Mouse (Mus musculus) right cerebral cortex, adult 2 months (tissue): ENCODE results near the gene Dpp10.

Source experiments
- DNase-seq, 2 experiments: peaks; one replicate each; pipeline ENCODE4 v3.0.0; 2021 to 2022; ENCODE audit warnings: low spot score in 2 of 2

The Dpp10 gene

DNA sequence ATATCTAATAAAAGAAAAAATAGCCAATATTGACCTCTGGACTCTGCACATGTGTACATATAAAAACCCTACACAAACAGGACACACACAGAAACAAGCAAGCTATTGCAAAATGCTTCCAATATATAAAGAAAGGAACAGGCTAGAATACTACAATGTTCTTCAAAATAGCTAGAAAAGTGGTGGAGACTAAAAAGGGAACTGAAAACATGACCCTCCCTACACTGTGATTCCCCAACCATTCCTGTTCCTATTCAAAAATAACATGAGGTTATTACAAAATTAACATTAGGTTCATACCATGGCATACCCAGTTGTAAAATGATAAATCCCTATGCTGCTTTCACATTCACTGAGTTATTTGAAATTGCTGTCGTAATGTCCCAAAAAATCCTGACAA lies 125.8 kb downstream of the Dpp10 start:
- DNase-seq: no peak

DNA sequence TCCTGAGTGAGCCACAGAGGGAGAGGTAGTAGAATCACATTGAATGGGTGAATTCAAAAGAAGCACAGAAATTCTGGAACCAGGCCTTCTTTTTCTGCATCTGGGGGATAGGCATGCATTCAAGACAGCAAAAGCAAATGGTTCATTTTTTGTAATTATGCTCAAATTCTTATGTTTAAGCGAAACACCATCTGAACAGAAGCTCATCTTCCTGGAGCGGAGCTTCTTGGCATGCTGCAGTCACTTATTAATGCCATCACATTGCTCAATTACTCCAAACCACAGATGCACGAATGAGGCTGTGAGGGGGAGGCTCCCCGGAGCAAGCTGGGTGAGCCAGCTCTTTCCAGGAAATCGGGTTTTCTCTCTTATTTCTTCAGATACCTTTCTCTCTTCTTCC lies 142.7 kb downstream of the Dpp10 start:
- peak; percentile 58 to 66 for DNase-seq

DNA sequence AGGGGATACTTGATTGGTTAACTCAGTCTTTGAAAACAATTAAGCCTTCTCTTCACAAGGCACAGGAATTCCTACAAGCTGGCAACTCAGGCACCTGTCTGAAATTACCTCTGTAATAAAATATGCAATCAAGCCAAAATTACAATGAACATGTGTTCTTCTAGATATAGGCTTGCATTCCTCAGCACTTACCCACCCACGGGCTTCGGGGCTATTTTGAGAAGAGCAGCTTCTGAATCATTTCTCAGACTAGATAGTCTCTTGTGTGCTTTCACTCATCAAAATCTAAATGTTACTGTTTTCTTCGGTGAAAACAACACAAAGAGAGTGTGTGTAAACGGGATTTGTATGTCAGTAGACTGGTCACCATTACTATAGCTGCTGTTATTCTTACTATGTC lies 144.1 kb downstream of the Dpp10 start:
- peak; percentile 84 to 90 for DNase-seq

DNA sequence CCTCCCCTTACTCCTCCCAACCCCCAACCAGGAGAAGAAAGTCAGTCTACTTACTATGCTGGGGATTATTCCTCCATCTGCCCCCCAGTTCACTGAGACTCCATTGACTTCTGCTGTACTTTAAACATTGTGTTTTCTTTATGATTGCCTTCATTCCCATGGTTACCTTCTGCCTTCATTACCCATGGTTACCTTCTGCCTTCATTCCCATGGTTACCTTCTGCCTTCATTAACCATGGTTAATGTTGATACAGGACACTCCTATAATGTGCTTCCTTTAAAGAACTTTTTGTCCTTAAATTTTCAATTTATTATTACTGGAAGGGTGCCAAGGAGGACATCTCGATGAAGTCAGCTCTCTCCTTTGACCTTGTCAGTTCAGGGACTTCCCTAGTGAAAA lies 158.1 kb downstream of the Dpp10 start:
- no peak for DNase-seq

DNA sequence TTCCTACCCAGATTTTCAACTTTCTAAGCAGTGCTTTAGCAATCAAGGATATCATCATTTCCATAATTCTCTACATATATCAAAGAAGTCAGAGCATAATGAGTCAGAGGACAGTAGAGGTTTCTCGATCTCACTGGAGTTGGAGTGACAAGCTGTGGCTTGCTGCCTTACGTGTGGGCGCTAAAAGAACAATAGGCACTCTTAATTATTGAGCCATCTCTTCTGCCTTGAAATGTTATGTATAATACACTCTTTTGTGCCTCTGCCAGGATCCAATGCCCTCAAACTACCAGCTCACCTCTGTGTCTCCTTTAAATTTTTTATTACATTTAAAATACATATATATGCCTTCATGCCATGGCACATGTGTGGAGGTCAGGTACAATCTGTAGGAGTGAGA lies 198.5 kb downstream of the Dpp10 start:
- no peak for DNase-seq

DNA sequence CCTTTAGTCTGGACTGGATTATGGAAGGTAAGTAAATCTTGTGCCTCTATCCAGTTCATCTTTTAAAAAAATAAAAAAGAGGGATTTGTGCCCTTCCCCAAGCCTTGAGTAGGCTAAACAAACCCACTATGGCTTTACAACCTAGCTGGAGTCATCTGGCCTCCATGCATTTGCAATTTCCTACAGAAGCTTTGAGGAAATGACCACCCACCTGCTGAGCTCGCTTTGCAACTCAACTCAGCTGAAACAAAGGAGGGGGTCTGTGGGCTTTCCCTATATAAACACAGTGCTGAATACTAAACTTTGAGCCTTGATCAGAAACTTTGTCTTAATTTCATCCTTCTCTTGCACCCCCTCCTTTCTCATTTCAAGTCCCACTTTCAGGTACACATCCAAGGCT lies 244.2 kb downstream of the Dpp10 start:
- no peak for DNase-seq

DNA sequence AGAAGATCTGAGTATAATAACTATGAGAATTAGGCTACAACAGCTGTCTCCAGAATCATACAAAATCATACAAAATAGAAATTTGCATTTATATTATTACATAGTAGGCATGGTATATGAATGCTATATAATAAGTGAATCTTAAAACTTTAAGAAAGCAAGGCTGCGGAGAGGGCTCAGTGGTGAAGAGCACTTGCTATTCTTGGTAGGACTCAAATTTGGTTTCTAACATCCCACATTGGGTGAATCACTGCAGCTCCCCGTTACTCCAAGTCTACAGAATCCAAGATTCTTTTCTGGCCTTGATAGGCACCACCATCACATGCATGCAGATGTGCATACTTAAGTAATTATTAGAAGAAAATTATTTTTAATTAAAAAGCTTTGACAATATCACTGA lies 279.8 kb downstream of the Dpp10 start:
- peak in 1 of 2 experiments; percentile 16 for DNase-seq

DNA sequence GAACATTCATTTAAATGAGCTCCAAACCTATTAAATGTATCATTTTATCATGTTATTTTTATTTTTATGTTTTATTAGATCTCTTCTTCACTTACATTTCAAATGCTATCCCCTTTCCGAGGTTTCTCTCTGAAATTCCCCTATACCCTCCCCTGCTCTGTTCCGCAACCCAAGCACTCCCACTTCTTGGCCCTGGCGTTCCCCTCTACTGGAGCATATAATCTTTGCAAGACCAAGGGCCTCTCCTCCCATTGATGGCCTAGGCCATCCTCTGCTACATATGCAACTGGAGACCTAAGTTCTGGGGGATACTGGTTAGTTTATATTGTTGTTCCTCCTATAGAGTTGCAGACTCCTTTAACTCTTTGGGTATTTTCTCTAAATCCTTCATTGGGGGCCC lies 283.1 kb downstream of the Dpp10 start:
- DNase-seq: no peak

DNA sequence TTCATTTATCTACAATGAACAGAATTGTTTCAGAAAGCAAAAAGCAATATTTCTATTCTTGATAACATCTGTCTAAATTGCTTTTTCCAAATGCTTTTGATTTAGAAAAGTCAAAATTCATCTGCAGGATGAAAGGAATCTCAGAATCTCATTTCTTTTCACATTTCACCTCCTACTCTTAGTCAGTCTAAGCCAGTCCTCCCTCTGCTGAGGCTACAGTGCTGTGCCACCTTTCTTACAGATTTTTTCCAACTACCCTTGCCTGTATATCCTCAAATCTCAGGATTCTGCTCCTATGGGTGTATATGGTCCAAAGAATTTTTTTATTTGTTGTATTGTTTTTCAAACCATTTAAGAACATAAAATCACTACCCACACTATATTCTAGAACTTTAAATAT lies 289.3 kb downstream of the Dpp10 start:
- no peak for DNase-seq

DNA sequence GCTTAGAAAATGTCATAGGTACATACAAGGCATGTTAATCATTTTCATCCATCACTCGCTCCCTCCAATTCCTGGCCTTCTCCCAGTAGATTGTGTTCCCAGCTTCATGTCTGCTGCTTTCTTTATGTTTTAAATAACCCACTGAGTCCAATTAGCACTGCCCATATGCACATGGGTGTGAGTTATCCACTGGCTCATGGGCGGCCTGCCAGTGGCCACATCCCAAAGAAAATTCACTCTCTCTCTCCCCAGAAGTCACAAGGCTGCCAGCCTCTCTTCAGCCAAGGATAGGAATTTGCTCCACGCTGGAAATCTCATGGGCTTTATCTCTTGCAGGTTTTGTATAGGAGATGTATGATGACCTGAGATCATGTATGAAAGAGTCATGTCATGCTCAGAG lies 338.1 kb downstream of the Dpp10 start:
- DNase-seq: no peak

DNA sequence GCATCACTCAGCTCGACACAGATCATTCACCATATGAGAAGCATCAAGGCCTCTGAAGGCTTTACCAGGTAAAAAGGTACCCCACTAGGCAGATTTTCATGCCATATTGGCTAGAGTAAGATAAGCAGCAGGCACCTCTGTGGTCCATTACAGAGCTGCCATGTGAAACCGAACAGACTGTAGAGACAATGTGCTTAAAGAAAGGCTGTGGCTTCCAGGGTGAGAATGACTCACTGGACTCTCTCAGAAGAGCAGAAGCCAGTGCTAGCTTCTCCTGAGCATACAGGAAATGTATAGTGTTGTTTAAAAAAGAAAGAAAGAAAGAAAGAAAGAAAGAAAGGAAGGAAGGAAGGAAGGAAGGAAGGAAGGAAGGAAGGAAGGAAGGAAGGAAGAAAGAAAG lies 386.9 kb downstream of the Dpp10 start:
- no peak for DNase-seq

DNA sequence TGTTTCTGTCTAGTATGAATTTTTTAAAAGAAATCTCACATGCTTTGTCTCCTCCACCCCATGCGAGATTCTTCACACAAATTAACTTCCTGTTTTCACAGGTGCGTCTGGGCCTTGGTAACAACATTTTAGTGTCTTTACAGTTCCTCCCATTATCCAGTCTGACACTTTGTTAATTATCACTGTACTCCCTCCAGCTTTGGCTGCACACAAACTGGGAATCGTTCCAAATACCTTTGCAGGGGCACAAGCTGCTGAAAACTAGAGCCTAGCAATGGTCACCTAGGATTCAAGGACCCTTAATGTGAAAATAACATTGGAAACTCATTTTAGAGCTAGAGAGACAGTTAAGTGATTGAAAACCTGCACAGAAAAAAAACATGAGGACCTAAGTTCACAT lies 388.8 kb downstream of the Dpp10 start:
- DNase-seq: no peak

DNA sequence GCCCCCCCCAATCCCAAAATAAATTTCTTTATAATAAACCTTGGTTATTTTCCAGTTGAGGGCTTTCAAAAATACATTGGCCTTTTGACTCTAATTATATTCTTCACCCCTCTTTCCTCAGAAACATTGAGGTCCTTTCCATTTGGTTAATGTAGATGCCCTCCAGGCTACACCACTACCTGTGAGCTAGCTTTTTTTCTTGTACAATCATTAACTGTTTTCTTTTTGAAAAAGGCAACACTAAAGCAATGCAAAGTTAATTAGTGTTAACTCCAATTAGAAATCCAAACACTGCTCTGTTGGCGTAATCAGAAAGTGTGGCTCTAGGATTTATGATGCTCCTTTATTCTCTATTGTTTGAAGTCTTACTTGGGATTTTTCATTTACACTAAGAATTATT lies 407.5 kb downstream of the Dpp10 start:
- DNase-seq: no peak

DNA sequence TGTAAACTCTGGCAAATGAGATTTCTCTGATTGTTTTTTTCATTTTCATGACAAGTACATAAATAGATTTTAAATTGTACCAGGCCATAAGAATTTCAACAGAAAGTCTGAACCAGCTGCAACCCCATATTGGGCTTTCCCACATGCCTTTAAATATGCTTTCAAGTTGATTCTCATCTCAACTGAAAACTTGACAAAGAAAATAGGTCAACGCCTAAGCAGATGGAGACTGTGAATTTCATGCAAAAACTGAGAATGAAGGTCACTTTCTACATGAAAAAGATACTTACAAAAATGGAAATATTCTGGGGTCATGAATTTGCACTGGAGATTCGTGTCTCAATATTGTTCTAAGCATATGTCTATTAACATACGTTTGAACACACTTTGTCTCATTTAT lies 417.1 kb downstream of the Dpp10 start:
- no peak for DNase-seq

DNA sequence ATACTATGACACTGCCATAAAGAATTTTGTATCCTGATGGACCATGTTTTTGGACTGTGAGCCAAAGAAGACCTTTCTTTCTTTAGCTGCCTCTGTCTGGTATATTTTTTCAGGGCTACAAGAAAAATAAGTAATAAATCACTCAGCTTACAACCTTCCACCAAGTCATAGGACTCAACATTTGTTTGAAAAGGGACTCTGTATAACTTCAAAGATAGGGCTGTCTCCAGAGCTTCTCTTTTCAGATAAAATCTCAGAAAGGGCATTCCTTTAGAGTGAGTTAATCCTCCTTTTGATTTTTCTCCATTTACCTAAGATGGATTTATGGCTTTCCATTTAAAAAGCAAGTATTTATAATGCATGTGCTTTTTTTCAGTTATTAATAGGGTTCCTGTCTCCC lies 460.5 kb downstream of the Dpp10 start:
- no peak for DNase-seq

DNA sequence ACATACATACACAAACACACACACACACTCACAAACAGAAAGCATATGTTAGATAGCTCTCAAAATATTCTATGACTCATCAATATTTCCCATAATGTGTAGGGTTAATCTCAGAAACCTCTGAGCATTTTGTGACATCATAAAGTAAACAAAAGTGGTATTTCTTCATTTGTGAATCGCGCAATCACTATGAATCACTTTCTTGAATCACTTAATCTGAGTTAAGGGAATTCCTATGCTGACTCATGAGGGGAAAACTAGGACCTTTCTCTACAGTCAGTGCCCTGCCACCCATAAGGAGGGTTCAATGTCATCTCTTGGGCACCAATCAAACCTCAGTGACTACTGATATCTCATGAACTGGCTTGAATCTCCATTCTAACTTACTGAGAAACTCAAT lies 465.2 kb downstream of the Dpp10 start:
- DNase-seq: no peak

DNA sequence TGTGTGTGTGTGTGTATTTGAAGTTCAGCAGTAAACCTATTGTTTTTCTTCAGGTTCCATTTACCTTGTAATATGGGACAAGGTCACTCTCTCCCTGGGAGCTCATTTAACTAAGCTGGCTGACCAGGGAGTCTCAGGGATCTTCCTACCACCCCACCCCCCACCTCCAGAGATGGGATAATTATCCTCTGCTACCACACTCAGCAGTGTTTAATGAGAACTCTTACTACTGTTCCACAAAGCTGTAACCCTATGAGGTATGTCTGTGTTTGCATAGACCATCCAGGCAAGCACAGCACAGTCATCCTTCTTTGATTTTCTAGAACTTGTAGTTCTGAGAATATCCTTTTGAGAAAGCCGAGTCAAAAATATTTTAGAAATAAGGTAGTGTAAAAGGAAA lies 471.6 kb downstream of the Dpp10 start:
- DNase-seq: no peak

DNA sequence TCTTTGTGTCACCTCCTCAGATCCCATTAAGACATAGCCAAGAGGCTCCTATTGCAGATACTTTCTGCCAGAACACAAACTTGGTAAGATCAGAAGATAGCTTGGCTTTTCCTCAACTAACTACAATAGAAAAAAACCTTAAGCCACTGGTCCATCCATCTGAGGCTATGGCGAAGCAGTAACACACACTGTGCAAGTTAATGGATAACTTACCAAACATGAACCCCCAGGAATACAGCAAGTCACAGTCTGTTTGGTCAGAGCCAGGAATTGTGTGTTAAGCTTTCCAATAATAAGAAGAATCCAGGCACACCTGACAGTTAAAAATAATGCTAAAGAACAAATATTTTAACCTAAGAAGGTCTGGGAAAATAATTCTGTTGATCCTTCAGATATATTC lies 502.9 kb downstream of the Dpp10 start:
- DNase-seq: no peak

DNA sequence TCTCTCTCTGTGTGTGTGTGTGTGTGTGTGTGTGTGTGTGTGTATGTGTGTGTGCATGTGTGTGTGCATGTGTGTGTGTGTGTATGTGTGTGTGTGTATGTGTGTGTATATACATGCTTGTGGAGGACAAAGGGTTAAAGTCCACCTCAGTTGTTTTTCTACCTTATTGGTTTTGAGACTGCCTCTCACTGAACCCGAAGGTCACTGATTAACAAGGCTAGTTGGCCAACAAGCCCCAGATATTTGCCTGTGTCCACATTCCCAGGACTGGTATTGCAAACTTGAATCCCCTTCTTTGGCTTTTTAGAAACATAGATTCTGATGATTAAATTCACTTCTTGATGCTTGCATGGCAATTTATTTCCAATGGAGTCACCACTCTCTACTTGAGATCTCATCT lies 577.6 kb downstream of the Dpp10 start:
- DNase-seq: no peak

DNA sequence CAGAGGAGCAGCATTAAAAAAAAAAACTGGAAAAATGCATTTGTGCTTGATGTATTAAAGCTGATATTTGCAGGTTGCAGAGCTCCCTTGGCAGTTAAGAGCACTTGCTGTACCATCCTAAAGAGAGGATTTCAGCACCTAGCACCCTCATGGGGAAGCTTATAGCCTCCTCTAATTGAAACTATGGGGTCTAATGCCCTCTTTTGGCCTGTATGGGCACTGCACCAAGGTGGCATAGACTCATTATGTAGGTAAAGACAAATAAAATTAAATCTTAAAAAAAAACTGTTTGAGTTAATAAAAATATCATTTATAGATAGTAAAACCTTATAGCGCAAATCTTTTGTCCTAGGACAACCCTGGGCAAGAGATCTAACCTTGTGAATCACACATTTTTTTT lies 631.2 kb downstream of the Dpp10 start:
- DNase-seq: no peak

DNA sequence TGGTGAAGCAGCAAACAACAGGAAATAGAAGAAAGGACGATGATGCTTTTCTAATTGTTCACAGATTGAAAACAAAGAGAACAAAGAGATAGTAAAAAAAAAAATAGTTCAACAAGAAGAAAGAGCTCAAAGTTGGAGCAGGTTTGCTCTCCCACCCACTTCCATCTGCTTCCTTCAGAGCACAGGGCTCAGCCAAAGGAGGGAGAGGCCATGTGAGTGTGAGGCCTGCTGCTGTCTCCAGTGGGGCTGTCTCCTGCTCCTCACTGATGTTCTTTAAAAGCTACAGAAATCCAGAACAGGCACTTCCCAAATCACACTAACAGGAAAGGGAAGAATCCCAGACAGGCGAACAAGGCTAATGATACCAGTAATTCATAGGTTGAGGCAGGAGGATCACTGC lies 694.1 kb downstream of the Dpp10 start:
- DNase-seq: no peak

DNA sequence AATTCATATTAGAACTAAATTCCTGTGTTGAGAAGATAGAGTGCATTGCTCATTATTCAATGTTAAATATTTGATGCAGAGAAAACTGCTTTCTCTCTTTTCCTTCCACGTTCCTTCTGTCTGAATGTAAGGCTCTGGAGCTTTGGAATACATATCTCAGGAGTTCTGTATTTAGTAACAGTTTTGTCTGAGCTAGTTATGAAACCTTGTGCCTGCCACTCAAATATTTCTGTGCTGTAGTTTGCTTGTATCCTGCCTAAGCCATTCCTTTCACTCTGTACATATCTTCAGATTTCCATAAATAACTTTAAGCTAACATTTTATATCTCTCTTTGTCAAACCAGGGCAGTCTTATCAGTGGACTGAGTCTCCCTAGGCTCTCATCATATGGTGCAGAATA lies 707.5 kb downstream of the Dpp10 start:
- no peak for DNase-seq

DNA sequence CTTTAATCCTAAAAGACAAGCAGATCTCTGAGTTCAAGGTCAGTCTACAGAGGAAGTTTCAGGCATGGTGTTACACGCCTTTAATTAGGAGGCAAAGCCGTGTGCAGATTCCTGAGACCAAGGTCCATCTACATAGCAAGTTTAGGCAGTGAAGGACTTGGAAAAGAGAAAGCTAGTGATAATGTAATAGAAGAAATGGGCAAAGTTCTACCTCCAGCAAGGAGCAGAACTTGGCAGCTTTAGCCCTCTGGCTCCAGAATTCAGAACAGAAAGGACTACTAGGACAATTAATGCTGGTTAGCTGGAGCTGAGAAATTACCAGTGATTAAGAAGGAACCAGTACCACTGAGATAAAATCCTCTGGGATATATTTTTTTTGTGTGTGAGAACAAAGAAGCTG lies 728.5 kb downstream of the Dpp10 start:
- DNase-seq: no peak
